Mouse (Mus musculus) monocyte, adult 2 months (primary cell): ENCODE results near the gene Vmn2r38.
"Not testable (repeated sequence)": the region's sequence is repeated elsewhere in the genome, so short reads cannot be mapped to it uniquely, and the experiment has no call there.

Experiments used
- DNase-seq, 2 experiments: peaks; one replicate each; pipeline ENCODE4 v3.0.0; 2022; ENCODE audit warnings: low spot score in 2 of 2, low read depth in 1 of 2

Gene Vmn2r38

GRCm38 (mm10) chr7:9097781-9098180 is at the start of gene Vmn2r38:
Vmn2r38 (minus strand) TSS chr7:9097881.
- not testable (repeated sequence) for DNase-seq

GRCm38 (mm10) chr7:9065353-9065752 is 32.3 kb downstream of the Vmn2r38 start:
- DNase-seq, result not testable (repeated sequence)

- not testable (repeated sequence) for DNase-seq
Observed at GRCm38 (mm10) chr7:9030698-9031097, 67.0 kb downstream of the Vmn2r38 start, which contains the start of gene Vmn2r39. Vmn2r39 (minus strand) TSS chr7:9030798.
